Mouse (Mus musculus): ENCODE measurements at regions not wholly inside any gene's neighbourhood (a gene's known extent, or its start where the extent isn't known, plus 50 kb on each side); places are given as distances from the start of the nearest gene placed in this dataset.

GRCm38 (mm10) chr7:69810873-69811272 lies 555.7 kb downstream of the Nr2f2 start:
- no peak for DNase-seq

GRCm38 (mm10) chr7:69807220-69807619 lies 559.3 kb downstream of the Nr2f2 start:
- DNase-seq, result no peak

GRCm38 (mm10) chr7:69770980-69771348 lies 595.6 kb downstream of the Nr2f2 start:
- no peak for DNase-seq

- DNase-seq, result no peak
Measured at GRCm38 (mm10) chr7:69770313-69770979, 596.1 kb downstream of the Nr2f2 start.

GRCm38 (mm10) chr7:69766451-69766850 lies 600.1 kb downstream of the Nr2f2 start:
- DNase-seq, result no peak

- no peak for DNase-seq
Measured at GRCm38 (mm10) chr7:69740495-69740894, 626.0 kb downstream of the Nr2f2 start.

- DNase-seq, result no peak
Measured at GRCm38 (mm10) chr7:69738998-69739397, 627.5 kb downstream of the Nr2f2 start.

GRCm38 (mm10) chr7:69715081-69715480 lies 651.5 kb downstream of the Nr2f2 start:
- DNase-seq, result no peak

- DNase-seq, result no peak
Measured at GRCm38 (mm10) chr7:69670211-69670610, 696.3 kb downstream of the Nr2f2 start.

GRCm38 (mm10) chr7:69655583-69655982 lies 711.0 kb downstream of the Nr2f2 start:
- no peak for DNase-seq

GRCm38 (mm10) chr7:69645449-69645848 lies 721.1 kb downstream of the Nr2f2 start:
- no peak for DNase-seq

- DNase-seq, result no peak
Measured at GRCm38 (mm10) chr7:69641652-69642051, 724.9 kb downstream of the Nr2f2 start.

- DNase-seq, result no peak
Measured at GRCm38 (mm10) chr7:69599866-69600265, 766.7 kb downstream of the Nr2f2 start.

- no peak for DNase-seq
Measured at GRCm38 (mm10) chr7:69585716-69586115, 780.8 kb downstream of the Nr2f2 start.

- DNase-seq, result no peak
Measured at GRCm38 (mm10) chr7:69585131-69585530, 781.4 kb downstream of the Nr2f2 start.

GRCm38 (mm10) chr7:69584516-69584915 lies 782.0 kb downstream of the Nr2f2 start:
- DNase-seq, result no peak

GRCm38 (mm10) chr7:69583901-69584300 lies 782.6 kb downstream of the Nr2f2 start:
- DNase-seq, result no peak

- no peak for DNase-seq
Measured at GRCm38 (mm10) chr7:69581668-69582067, 784.9 kb downstream of the Nr2f2 start.

- DNase-seq, result no peak
Measured at GRCm38 (mm10) chr7:69578958-69579810, 787.4 kb downstream of the Nr2f2 start.

GRCm38 (mm10) chr7:69577754-69578153 lies 788.8 kb downstream of the Nr2f2 start:
- no peak for DNase-seq

- no peak for DNase-seq
Measured at GRCm38 (mm10) chr7:69576596-69576995, 789.9 kb downstream of the Nr2f2 start.

GRCm38 (mm10) chr7:69573730-69574129 lies 792.8 kb downstream of the Nr2f2 start:
- DNase-seq, result no peak

GRCm38 (mm10) chr7:69572626-69573394 lies 793.7 kb downstream of the Nr2f2 start:
- no peak for DNase-seq

- no peak for DNase-seq
Measured at GRCm38 (mm10) chr7:69566949-69567348, 799.6 kb downstream of the Nr2f2 start.

All from cerebellum, adult 11 months (tissue).